Mouse (Mus musculus) activated CD4-positive, CD25-positive, alpha-beta regulatory T cell, adult 4 months (primary cell): ENCODE measurements around the gene Lcn4. TPM values are rescaled to one million over a fixed set of nuclear protein-coding genes. Genes with fewer than 3 reads are reported as not detected.

ENCODE experiments used
- ATAC-seq: one replicate; pipeline ENCODE4 v1.8.0; 2017
- polyA plus RNA-seq, 2 experiments: library from polyadenylated mRNA; unstranded; fragments of 100-300 nt; shearing (Covaris generic); gene quantifications; one replicate each; pipeline ENCODE4 v1.2.1; 2017

The Lcn4 gene
- polyA plus RNA-seq, 2 experiments from 2014 or later, result 0.89 to 0.96 TPM

GRCm38 (mm10) chr2:26634629-26635488 is 36.2 kb downstream of the Lcn4 start:
- ATAC-seq, result no peak

- no peak for ATAC-seq
Measured at GRCm38 (mm10) chr2:26633953-26634530, 37.0 kb downstream of the Lcn4 start.

- no peak for ATAC-seq
Measured at GRCm38 (mm10) chr2:26632541-26633395, 38.3 kb downstream of the Lcn4 start.

GRCm38 (mm10) chr2:26628792-26629437 is 42.2 kb downstream of the Lcn4 start:
- no peak for ATAC-seq

- peak; percentile 59 for ATAC-seq
Measured at GRCm38 (mm10) chr2:26627921-26628739, 43.0 kb downstream of the Lcn4 start, which contains the start of gene Fam69b. TSS of gene Fam69b (plus strand) at chr2:26628457.

GRCm38 (mm10) chr2:26626081-26626480 is 45.0 kb downstream of the Lcn4 start:
- ATAC-seq, result no peak

GRCm38 (mm10) chr2:26625419-26625818 is 45.7 kb downstream of the Lcn4 start:
- ATAC-seq, result no peak

GRCm38 (mm10) chr2:26622984-26623383 is 48.1 kb downstream of the Lcn4 start:
- ATAC-seq, result peak; percentile 72

GRCm38 (mm10) chr2:26621246-26621645 is 49.8 kb downstream of the Lcn4 start:
- no peak for ATAC-seq

- no peak for ATAC-seq
Measured at GRCm38 (mm10) chr2:26617928-26618327, 53.2 kb downstream of the Lcn4 start.

Other genes starting within 250 kb of the Lcn4 start
- 10 to 100 TPM; 22.4 to 23.9 TPM for gene Sec16a, start 226.1 kb downstream of the Lcn4 start, polyA plus RNA-seq
- gene Notch1, start 154.6 kb downstream of the Lcn4 start, polyA plus RNA-seq, result 10 to 100 TPM; 22.2 to 28.7 TPM
- 1 to 10 TPM in 1 of 2 experiments, under 1 TPM in 1; 0.95 to 1.3 TPM for gene Egfl7, start 91.3 kb downstream of the Lcn4 start, polyA plus RNA-seq
- gene Gm20532, start 84.6 kb downstream of the Lcn4 start, polyA plus RNA-seq, result not detected
- 10 to 100 TPM in 1 of 2 experiments, 1 to 10 TPM in 1; 8.2 to 11.0 TPM for gene Agpat2, start 66.9 kb downstream of the Lcn4 start, polyA plus RNA-seq
- gene Fam69b, start 42.8 kb downstream of the Lcn4 start, polyA plus RNA-seq, result 1 to 10 TPM in 1 of 2 experiments, under 1 TPM in 1; 0.90 to 2.1 TPM
- gene Abo, start 193.7 kb upstream of the Lcn4 start, polyA plus RNA-seq, result not detected
- 10 to 100 TPM; 17.5 to 25.5 TPM for gene Surf6, start 231.6 kb upstream of the Lcn4 start, polyA plus RNA-seq
- gene Med22, start 239.4 kb upstream of the Lcn4 start, polyA plus RNA-seq, result 10 to 100 TPM; 10.3 to 11.3 TPM
- gene Rpl7a, start 239.5 kb upstream of the Lcn4 start, polyA plus RNA-seq, result 1,000 to 10,000 TPM in 1 of 2 experiments, 100 to 1,000 TPM in 1; 720 to 1,212 TPM
- gene Surf2, start 245.1 kb upstream of the Lcn4 start, polyA plus RNA-seq, result 10 to 100 TPM; 41.8 to 46.6 TPM
- gene Surf1, start 245.2 kb upstream of the Lcn4 start, polyA plus RNA-seq, result 100 to 1,000 TPM; 115 to 121 TPM